Mouse (Mus musculus): ENCODE results near the gene Svop. TPM values are rescaled to one million over a fixed set of nuclear protein-coding genes. Genes with fewer than 3 reads are reported as not detected.

The Svop gene
- total and polyA plus RNA-seq, 3 experiments, result 0.31 to 0.51 (median 0.38) TPM

GRCm38 (mm10) chr5:114047182-114047581 lies 44.2 kb downstream of the Svop start:
- H3K9me3 ChIP-seq (replicated peaks; ENCODE audit: low read length), result peaks cover 9% of the 10 kb centered on the region
- DNase-seq (ENCODE audit: extremely low read depth), result no peak
- H3K36me3 ChIP-seq (replicated peaks in 1 of 2; ENCODE audit: control insufficient read depth in 1 of 2, insufficient read depth in 1 of 2, low read length in 1 of 2), result no peaks in the 10 kb centered on the region
- H3K27me3 ChIP-seq (replicated peaks), result no peaks in the 10 kb centered on the region
- H3K4me3 ChIP-seq (replicated peaks in 1 of 3; ENCODE audit: low read depth in 2 of 3, low read length in 2 of 3, poor library complexity in 1 of 3), result no peak overlapping the region
- in situ Hi-C loops (cut with MboI; ENCODE audit: low pct_ligation_motif_present, low pct_unique_long_range_greater_than_20kb, low sequenced_read_pairs), result loop anchor here (5.0 kb wide), 1 partner anchor 195 kb away; no protein-coding TSS in a partner anchor
- H3K4me1 ChIP-seq (ENCODE audit: control insufficient read depth in 1 of 2, insufficient read depth in 2 of 2), result peaks cover 11 to 29% of the 10 kb centered on the region in 2 experiments; a peak in 3 of 4 replicates
- no peaks in the 10 kb centered on the region for H3K79me2 ChIP-seq (replicated peaks; ENCODE audit: control insufficient read depth, extremely low read depth, insufficient read depth, poor library complexity, severe bottlenecking)
- dilution Hi-C loops (cut with MboI; ENCODE audit: extremely low pct_ligation_motif_present, extremely low pct_unique_long_range_greater_than_20kb, low sequenced_read_pairs), result no loop called here
- TF ChIP-seq SMC3 (IDR thresholded peaks at IDR 0.05; ENCODE audit: low read depth, low read length) (peak; percentile 14; the same call in 1 of the 2 replicates), CHD1 (IDR thresholded peaks at IDR 0.05; ENCODE audit: low read depth, low read length) (no peak), CTCF (conservative IDR thresholded peaks at IDR 0.05 in 1 of 2, IDR thresholded peaks at IDR 0.05 in 1 of 2; ENCODE audit: low read depth in 2 of 2, low read length in 2 of 2) (peak in 1 of 2 experiments; percentile 43; a peak in 1 of 4 replicates), RAD21 (IDR thresholded peaks at IDR 0.05; ENCODE audit: low read depth, low read length) (peak; percentile 45)
- no peak overlapping the region for H3K9ac ChIP-seq (ENCODE audit: insufficient read depth, low read depth)
- H3K4me2 ChIP-seq (ENCODE audit: insufficient read depth, low read depth, poor library complexity, severe bottlenecking), result no peak overlapping the region
- H3K27ac ChIP-seq (ENCODE audit: insufficient read depth, low read depth), result no peak overlapping the region

- Histone ChIP-seq H3K9me3 (replicated peaks; ENCODE audit: low read length) (peaks cover 9% of the 10 kb centered on the region), H3K27me3 (replicated peaks) (no peaks in the 10 kb centered on the region), H3K27ac (ENCODE audit: insufficient read depth, low read depth) (no peak overlapping the region), H3K4me2 (ENCODE audit: insufficient read depth, low read depth, poor library complexity, severe bottlenecking) (no peak overlapping the region), H3K36me3 (replicated peaks in 1 of 2; ENCODE audit: control insufficient read depth in 1 of 2, insufficient read depth in 1 of 2, low read length in 1 of 2) (no peaks in the 10 kb centered on the region), H3K79me2 (replicated peaks; ENCODE audit: control insufficient read depth, extremely low read depth, insufficient read depth, poor library complexity, severe bottlenecking) (no peaks in the 10 kb centered on the region), H3K9ac (ENCODE audit: insufficient read depth, low read depth) (no peak overlapping the region), H3K4me3 (replicated peaks in 1 of 3; ENCODE audit: low read depth in 2 of 3, low read length in 2 of 3, poor library complexity in 1 of 3) (no peak overlapping the region), H3K4me1 (ENCODE audit: control insufficient read depth in 1 of 2, insufficient read depth in 2 of 2) (peaks cover 16 to 28% of the 10 kb centered on the region in 2 experiments)
- no peak for TF ChIP-seq PAX5 (IDR thresholded peaks at IDR 0.05; ENCODE audit: low read length)
- TF ChIP-seq USF2 (conservative IDR thresholded peaks at IDR 0.05; ENCODE audit: low read depth, low read length), result no peak
- TF ChIP-seq TCF12 (IDR thresholded peaks at IDR 0.05; ENCODE audit: low read depth, low read length), result no peak
- TF ChIP-seq IRF4 (IDR thresholded peaks at IDR 0.05; ENCODE audit: low read depth, low read length), result no peak
- TF ChIP-seq ZMIZ1 (IDR thresholded peaks at IDR 0.05; ENCODE audit: low read depth, low read length), result no peak
- TF ChIP-seq MXI1 (IDR thresholded peaks at IDR 0.05; ENCODE audit: low read depth, low read length), result no peak
- TF ChIP-seq MAX (IDR thresholded peaks at IDR 0.05; ENCODE audit: low read length), result no peak
- no peak for TF ChIP-seq MAFK (IDR thresholded peaks at IDR 0.05; ENCODE audit: insufficient replicate concordance, low read length)
- no peak for TF ChIP-seq POLR2AphosphoS2 (IDR thresholded peaks at IDR 0.05; ENCODE audit: low read depth, low read length)
- no peak for TF ChIP-seq BHLHE40 (IDR thresholded peaks at IDR 0.05; ENCODE audit: low read depth, low read length)
- no peak for TF ChIP-seq USF1 (IDR thresholded peaks at IDR 0.05; ENCODE audit: low read depth, low read length)
- TF ChIP-seq CTCF (conservative IDR thresholded peaks at IDR 0.05 in 1 of 2, IDR thresholded peaks at IDR 0.05 in 1 of 2; ENCODE audit: low read depth in 2 of 2, low read length in 2 of 2), result peak in 1 of 2 experiments; percentile 56; a peak in 2 of 4 replicates
- TF ChIP-seq NRF1 (IDR thresholded peaks at IDR 0.05; ENCODE audit: low read depth, low read length), result no peak
- no peak for TF ChIP-seq KAT2A (IDR thresholded peaks at IDR 0.05; ENCODE audit: insufficient replicate concordance, low read length)
- no peak for TF ChIP-seq HCFC1 (IDR thresholded peaks at IDR 0.05; ENCODE audit: low read depth, low read length)
- TF ChIP-seq ZC3H11A (IDR thresholded peaks at IDR 0.05; ENCODE audit: low read depth, low read length), result no peak
- peak; percentile 28; the same call in 1 of the 2 replicates for TF ChIP-seq SMC3 (IDR thresholded peaks at IDR 0.05; ENCODE audit: low read depth, low read length)
- TF ChIP-seq RCOR1 (conservative IDR thresholded peaks at IDR 0.05; ENCODE audit: low read depth, low read length), result no peak
- TF ChIP-seq RAD21 (IDR thresholded peaks at IDR 0.05; ENCODE audit: low read depth, low read length), result peak; percentile 29
- TF ChIP-seq ZKSCAN1 (IDR thresholded peaks at IDR 0.05; ENCODE audit: borderline replicate concordance, low read depth, low read length), result no peak
- no peak for TF ChIP-seq SIN3A (IDR thresholded peaks at IDR 0.05; ENCODE audit: low read length)
- no peak for TF ChIP-seq JUN (IDR thresholded peaks at IDR 0.05; ENCODE audit: insufficient read depth, low read depth, low read length)
- dilution Hi-C loops (cut with MboI; ENCODE audit: extremely low pct_ligation_motif_present, extremely low pct_unique_long_range_greater_than_20kb, low sequenced_read_pairs), result no loop called here
- no peak for DNase-seq (ENCODE audit: extremely low read depth)
- in situ Hi-C loops (cut with MboI; ENCODE audit: low pct_ligation_motif_present, low pct_unique_long_range_greater_than_20kb, low sequenced_read_pairs), result loop anchor here (5.0 kb wide), 1 partner anchor 194 kb away; no protein-coding TSS in a partner anchor
These were observed 44.8 kb downstream of the Svop start for GRCm38 (mm10) chr5:114046604-114047003.
